Mouse (Mus musculus): ENCODE results near the gene Fcgr3. TPM values are rescaled to one million over a fixed set of nuclear protein-coding genes. Genes with fewer than 3 reads are reported as not detected.

Fcgr3 gene
- total RNA-seq, 4 experiments from 2014 or later, result 0.73 to 1.8 (median 1.4) TPM

DNA sequence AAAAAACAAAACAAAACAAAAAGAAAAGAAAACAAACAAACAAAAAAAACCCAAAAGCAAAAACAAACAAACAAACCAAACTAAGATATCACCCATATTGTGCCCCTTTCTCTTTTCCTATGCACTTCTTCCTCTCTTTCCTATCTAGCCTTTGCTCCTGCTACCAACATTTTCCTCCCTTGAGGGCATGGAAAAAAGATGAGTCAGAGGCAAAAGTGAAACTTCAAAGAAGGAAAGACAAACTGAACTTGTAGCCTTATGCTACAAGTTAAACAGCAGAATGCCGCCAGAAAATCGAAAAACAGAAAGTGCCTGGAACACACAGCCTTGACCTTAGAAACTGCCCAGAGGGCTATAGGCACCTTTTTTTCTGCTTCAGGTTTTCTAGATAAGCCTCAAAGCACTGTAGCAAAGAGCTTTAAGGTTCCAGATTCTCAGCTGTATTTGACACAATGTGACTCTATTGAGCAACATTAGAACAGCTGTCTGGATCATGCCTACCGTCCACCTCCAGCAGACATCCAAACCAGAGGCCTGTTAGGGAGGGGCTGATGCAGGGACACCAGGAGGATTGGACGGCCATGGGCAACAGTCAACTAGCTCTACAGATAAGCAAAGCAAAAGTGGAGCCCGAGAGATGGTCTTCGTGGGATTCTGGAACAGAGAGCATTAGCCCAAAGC lies 47.9 kb downstream of the Fcgr3 start:
- no peak for DNase-seq (ENCODE audit: low spot score in 2 of 2)

DNA sequence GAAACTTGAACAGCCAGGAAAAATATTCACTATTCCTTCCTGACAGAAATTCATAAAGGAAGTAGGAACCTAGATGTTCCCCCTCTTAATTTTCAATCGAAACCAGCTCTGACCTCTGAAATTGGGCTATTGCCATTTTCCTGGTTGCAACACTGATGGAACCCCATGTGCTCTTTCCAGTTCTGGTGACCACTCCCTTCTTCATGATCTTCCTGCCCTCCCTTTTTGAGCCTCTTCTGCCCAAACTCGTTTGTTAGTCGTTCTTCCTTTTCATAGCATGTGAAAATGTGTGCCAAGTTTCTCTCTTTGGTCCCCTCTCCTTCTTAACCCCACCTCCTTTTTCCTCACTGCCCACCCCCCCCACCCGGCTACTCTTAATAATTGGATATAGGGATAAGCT lies 53.0 kb downstream of the Fcgr3 start:
- DNase-seq (ENCODE audit: low spot score in 2 of 2), result no peak

DNA sequence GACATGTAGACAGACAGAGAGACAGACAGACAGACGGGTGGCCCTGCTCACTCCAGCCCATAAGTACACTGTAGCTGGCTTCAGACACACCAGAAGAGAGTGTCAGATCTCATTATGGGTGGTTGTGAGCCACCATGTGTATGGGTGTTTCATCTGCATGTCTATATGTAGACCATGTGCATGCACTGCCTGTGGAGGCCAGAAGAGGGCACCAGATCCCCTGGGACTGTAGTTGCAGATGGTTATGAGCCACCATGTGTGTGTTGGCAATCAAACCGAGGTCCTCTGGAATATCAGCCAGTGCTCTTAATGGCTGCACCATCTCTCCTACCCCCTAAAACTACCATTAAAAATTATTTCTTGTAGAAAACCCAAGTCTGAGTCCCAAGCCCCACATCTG lies 57.8 kb downstream of the Fcgr3 start:
- no peak for DNase-seq (ENCODE audit: low spot score in 2 of 2)

DNA sequence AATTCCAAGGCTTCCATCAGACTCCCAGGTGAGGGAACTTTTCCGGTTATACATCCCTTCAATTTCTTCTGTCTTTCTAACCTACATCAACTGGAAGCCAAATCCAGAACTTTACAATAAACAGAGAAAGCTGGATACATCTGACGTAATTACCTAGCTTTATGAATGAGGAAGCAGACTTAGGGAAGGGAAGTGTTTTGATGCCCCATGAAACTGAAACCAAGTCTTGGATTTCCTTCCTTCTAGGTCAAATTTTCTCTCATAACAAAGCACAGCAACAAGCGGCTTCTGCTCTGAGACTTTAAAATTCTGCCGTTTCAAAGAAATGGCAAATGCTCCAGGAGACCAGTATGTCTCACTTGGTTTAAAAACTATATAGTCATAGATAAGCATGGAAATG lies 58.4 kb downstream of the Fcgr3 start:
- no peak for DNase-seq (ENCODE audit: low spot score in 2 of 2)

DNA sequence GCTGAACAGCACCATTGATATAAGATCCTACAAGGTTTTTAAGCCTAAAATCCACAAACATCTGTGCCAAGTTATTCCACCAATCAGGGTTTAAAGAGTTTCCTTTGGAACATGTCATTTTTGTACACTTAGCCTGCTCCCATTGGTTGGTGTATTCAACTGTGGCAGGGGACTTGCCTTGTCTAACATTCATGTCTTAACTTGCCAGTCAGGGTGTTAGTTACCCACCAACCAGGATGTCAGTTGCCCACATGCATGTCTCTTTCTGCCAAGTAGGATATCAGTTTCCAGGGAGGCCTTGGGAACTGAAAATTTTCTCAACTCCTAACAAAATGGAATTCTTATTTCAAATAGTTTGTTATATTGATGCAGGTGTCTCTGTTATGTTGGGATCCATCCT lies 59.1 kb downstream of the Fcgr3 start:
- DNase-seq (ENCODE audit: low spot score in 2 of 2), result no peak

DNA sequence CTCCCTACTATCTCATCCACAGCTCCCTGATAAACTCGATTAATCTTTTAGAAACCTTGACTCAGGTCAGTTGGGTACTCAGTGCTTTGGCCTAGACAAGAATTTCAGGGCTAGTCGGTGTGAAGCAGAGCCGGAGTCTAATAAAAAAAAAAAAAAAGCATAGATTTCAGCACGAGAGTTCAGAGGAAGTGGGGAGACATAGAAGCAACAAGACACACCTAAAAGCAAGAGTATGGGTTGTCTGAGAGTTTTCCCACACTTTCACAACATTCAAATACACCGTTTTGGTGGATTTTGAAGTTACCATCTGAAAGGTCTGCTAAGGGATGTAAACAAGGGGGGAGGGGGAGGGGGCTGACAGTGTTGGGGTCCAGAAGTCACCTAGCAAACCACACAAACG lies 59.7 kb downstream of the Fcgr3 start:
- no peak for DNase-seq (ENCODE audit: low spot score in 2 of 2)

Small RNA genes lying within 50 kb of the gene (microRNA-seq; reads per million reads assigned to microRNA genes)
- gene Gm27552, result not detected
- not detected for gene Gm27844
- gene Mir6546, result not detected

Other genes starting within 250 kb of the Fcgr3 start
- 10 to 100 TPM; 16.5 to 20.3 (median 18.0) TPM for gene Atf6, start 197.2 kb downstream of the Fcgr3 start, total RNA-seq (2022)
- under 1 TPM in 2 of 4 experiments, not detected in 2; 0.41 to 0.61 TPM for gene Gm26620, start 179.9 kb downstream of the Fcgr3 start, total RNA-seq (2022)
- gene Dusp12, start 179.4 kb downstream of the Fcgr3 start, total RNA-seq (2022), result 1 to 10 TPM; 6.4 to 7.9 (median 6.8) TPM
- gene Fcrlb, start 152.0 kb downstream of the Fcgr3 start, total RNA-seq (2022), result not detected
- not detected for gene Fcrla, start 137.4 kb downstream of the Fcgr3 start, total RNA-seq (2022)
- 1 to 10 TPM in 3 of 4 experiments, under 1 TPM in 1; 0.94 to 2.2 (median 1.4) TPM for gene Fcgr2b, start 88.4 kb downstream of the Fcgr3 start, total RNA-seq (2022)
- gene Fcgr4, start 46.0 kb downstream of the Fcgr3 start, total RNA-seq (2022), result not detected
- 1 to 10 TPM in 3 of 4 experiments, under 1 TPM in 1; 0.56 to 1.3 (median 1.2) TPM for gene Cfap126, start 49.0 kb upstream of the Fcgr3 start, total RNA-seq (2022)
- gene Sdhc, start 85.7 kb upstream of the Fcgr3 start, total RNA-seq (2022), result 100 to 1,000 TPM; 597 to 760 (median 703) TPM
- 10 to 100 TPM in 3 of 4 experiments, 1 to 10 TPM in 1; 5.2 to 26.1 (median 16.9) TPM for gene Mpz, start 85.8 kb upstream of the Fcgr3 start, total RNA-seq (2022)
- 10 to 100 TPM; 40.2 to 94.7 (median 71.0) TPM for gene Pcp4l1, start 131.3 kb upstream of the Fcgr3 start, total RNA-seq (2022)
- under 1 TPM in 1 of 4 experiments, not detected in 3; 0.21 TPM for gene Nr1i3, start 149.0 kb upstream of the Fcgr3 start, total RNA-seq (2022)
- gene Tomm40l, start 157.6 kb upstream of the Fcgr3 start, total RNA-seq (2022), result 10 to 100 TPM; 46.4 to 50.9 (median 50.4) TPM
- 1 to 10 TPM in 2 of 4 experiments, not detected in 2; 1.5 to 6.1 TPM for gene Apoa2, start 160.1 kb upstream of the Fcgr3 start, total RNA-seq (2022)
- 1 to 10 TPM in 3 of 4 experiments, under 1 TPM in 1; 0.85 to 3.1 (median 2.3) TPM for gene Fcer1g, start 169.4 kb upstream of the Fcgr3 start, total RNA-seq (2022)
- under 1 TPM in 2 of 4 experiments, not detected in 2; 0.09 to 0.36 TPM for gene Adamts4, start 185.5 kb upstream of the Fcgr3 start, total RNA-seq (2022)
- 100 to 1,000 TPM; 830 to 997 (median 868) TPM for gene Ndufs2, start 186.5 kb upstream of the Fcgr3 start, total RNA-seq (2022)
- 10 to 100 TPM in 2 of 4 experiments, 1 to 10 TPM in 2; 8.7 to 14.1 (median 10.9) TPM for gene B4galt3, start 205.4 kb upstream of the Fcgr3 start, total RNA-seq (2022)
- 10 to 100 TPM in 2 of 4 experiments, 1 to 10 TPM in 2; 7.3 to 10.7 (median 9.0) TPM for gene Ppox, start 216.3 kb upstream of the Fcgr3 start, total RNA-seq (2022)
- gene Usp21, start 223.1 kb upstream of the Fcgr3 start, total RNA-seq (2022), result 10 to 100 TPM; 15.3 to 19.3 (median 16.2) TPM
- gene Ufc1, start 230.1 kb upstream of the Fcgr3 start, total RNA-seq (2022), result 100 to 1,000 TPM; 102 to 110 (median 106) TPM